Mouse (Mus musculus) hindbrain, embryonic 15.5 days (tissue): Measurements from ENCODE around the gene Pafah1b3. TPM values are rescaled to one million over a fixed set of nuclear protein-coding genes. Genes with fewer than 3 reads are reported as not detected.

ENCODE experiments used
- ATAC-seq: fragments of 200-750 bp; cut with Nextera tagmentation; 2 replicates; pipeline ENCODE4 v1.8.0; 2017; ENCODE audit warnings: low read depth, moderate number of reproducible peaks, moderate TSS enrichment; ENCODE audit not compliant: low FRiP score
- H3K27ac ChIP-seq: fragments of 300-500 bp; sonication (generic); replicated peaks from 2 replicates; pipeline ENCODE4 v1.5.1; 2015; ENCODE audit warnings: mild to moderate bottlenecking, inconsistent platforms
- H3K27me3 ChIP-seq: fragments of 300-500 bp; sonication (generic); 2 replicates; pipeline ENCODE4 v1.6.1; 2015; ENCODE audit warnings: control low read depth, inconsistent platforms
- H3K36me3 ChIP-seq: fragments of 300-500 bp; sonication (generic); 2 replicates; pipeline ENCODE4 v1.6.1; 2015; ENCODE audit warnings: control low read depth, inconsistent platforms
- H3K4me1 ChIP-seq: fragments of 300-500 bp; sonication (generic); replicated peaks from 2 replicates; pipeline ENCODE4 v1.6.1; 2015; ENCODE audit warnings: control low read depth, inconsistent platforms
- H3K4me2 ChIP-seq: fragments of 300-500 bp; sonication (generic); 2 replicates; pipeline ENCODE4 v1.6.1; 2015; ENCODE audit warnings: moderate library complexity, mild to moderate bottlenecking, inconsistent platforms
- H3K4me3 ChIP-seq: fragments of 300-500 bp; sonication (generic); 2 replicates; pipeline ENCODE4 v1.5.1; 2015; ENCODE audit warnings: mild to moderate bottlenecking, inconsistent platforms
- H3K9ac ChIP-seq: fragments of 300-500 bp; sonication (generic); 2 replicates; pipeline ENCODE4 v1.6.1; 2015; ENCODE audit warnings: inconsistent platforms
- H3K9me3 ChIP-seq: fragments of 300-500 bp; sonication (generic); 2 replicates; pipeline ENCODE4 v1.6.1; 2016; ENCODE audit warnings: control low read depth, inconsistent platforms
- WGBS: fragments of 180-500 bp; shearing (Covaris S2); methylation state at CpG from one replicate; pipeline ENCODE4 v1.1.7; 2015; 5-methylcytosine and 5-hydroxymethylcytosine counted together
- polyA plus RNA-seq: library from polyadenylated mRNA; unstranded; fragments of >200 nt; fragmentation: Nextera tagmentation; extraction: Ambion mirVana; gene quantifications from 2 replicates; pipeline ENCODE4 v1.2.1, GENCODE M21; 2015

The Pafah1b3 gene
- polyA plus RNA-seq, 1 experiment from 2014 or later = 579 TPM

GRCm38 (mm10) chr7:25303685-25304006 lies 5.9 kb upstream of the Pafah1b3 start:
- Histone ChIP-seq H3K4me3 (no peak overlapping the region), H3K4me1 (peaks cover 21% of the 10 kb centered on the region), H3K9me3 (no peaks in the 10 kb centered on the region), H3K27me3 (no peaks in the 10 kb centered on the region), H3K4me2 (no peak overlapping the region), H3K36me3 (0 out of 2 replicates have a peak, but pooled peaks cover 4% of the 10 kb centered on the region), H3K27ac (no peak overlapping the region), H3K9ac (no peak overlapping the region)
- 79% methylated on average over 3 of the region's 3 CpGs for WGBS
- no peak for ATAC-seq

GRCm38 (mm10) chr7:25303003-25303684 lies 5.4 kb upstream of the Pafah1b3 start:
- H3K9me3 ChIP-seq = no peaks in the 10 kb centered on the region
- H3K4me2 ChIP-seq = no peak overlapping the region
- H3K4me1 ChIP-seq = peaks cover 26% of the 10 kb centered on the region
- H3K36me3 ChIP-seq = 0 out of 2 replicates have a peak, but pooled peaks cover 4% of the 10 kb centered on the region
- no peak for ATAC-seq
- no peak overlapping the region for H3K27ac ChIP-seq
- 73% methylated on average over 9 of the region's 9 CpGs for WGBS
- no peak overlapping the region for H3K4me3 ChIP-seq
- H3K27me3 ChIP-seq = no peaks in the 10 kb centered on the region
- no peak overlapping the region for H3K9ac ChIP-seq

- Histone ChIP-seq H3K27ac (no peak within 1 kb of the TSS), H3K27me3 (no peaks in the 10 kb centered on the region), H3K4me1 (peaks cover 25% of the 10 kb centered on the region), H3K4me3 (0 out of 2 replicates have a peak within 1 kb of the TSS, but pooled peaks have one; percentile 2), H3K36me3 (no peaks in the 10 kb centered on the region), H3K4me2 (peak within 1 kb of the TSS; percentile 33), H3K9me3 (no peaks in the 10 kb centered on the region), H3K9ac (no peak within 1 kb of the TSS)
- WGBS = 60% methylated on average over 19 of the region's 19 CpGs
- peak; percentile 36 for ATAC-seq
These were observed 3.3 kb upstream of the Pafah1b3 start, which contains the start of gene Prr19 for GRCm38 (mm10) chr7:25301063-25301462. TSS of gene Prr19 (plus strand) at chr7:25301411.

- ATAC-seq = no peak; the same call in 1 of the 2 replicates
These were observed 787 bp downstream of the Pafah1b3 start for GRCm38 (mm10) chr7:25296945-25297453.

GRCm38 (mm10) chr7:25294960-25295722 lies 2.6 kb downstream of the Pafah1b3 start:
- 0 out of 2 replicates have a peak overlapping the region, but pooled peaks have one; percentile 2 for H3K9ac ChIP-seq
- 86% methylated on average over 12 of the region's 12 CpGs for WGBS
- 0 out of 2 replicates have a peak overlapping the region, but pooled peaks have one; percentile 91 for H3K4me3 ChIP-seq
- H3K36me3 ChIP-seq = peaks cover 54% of the 10 kb centered on the region
- no peaks in the 10 kb centered on the region for H3K27me3 ChIP-seq
- no peaks in the 10 kb centered on the region for H3K9me3 ChIP-seq
- no peak for ATAC-seq
- peak overlapping the region; percentile 69 for H3K4me2 ChIP-seq
- H3K4me1 ChIP-seq = peaks cover 46% of the 10 kb centered on the region
- H3K27ac ChIP-seq = no peak overlapping the region

More at GRCm38 (mm10) chr7:25296945-25297453, 787 bp downstream of the Pafah1b3 start:
- H3K9me3 ChIP-seq = no peaks in the 10 kb centered on the region
- under 1% methylated on average over 21 of the region's 21 CpGs for WGBS
- H3K36me3 ChIP-seq = peaks cover 36% of the 10 kb centered on the region
- peak overlapping the region; percentile 93 for H3K9ac ChIP-seq
- peaks cover 35% of the 10 kb centered on the region for H3K4me1 ChIP-seq
- H3K4me2 ChIP-seq = peak overlapping the region; percentile 69
- H3K4me3 ChIP-seq = peak overlapping the region; percentile 91
- H3K27me3 ChIP-seq = no peaks in the 10 kb centered on the region
- H3K27ac ChIP-seq = peak overlapping the region; percentile 99

GRCm38 (mm10) chr7:25294495-25294894 lies 3.3 kb downstream of the Pafah1b3 start:
- H3K36me3 ChIP-seq = peaks cover 60% of the 10 kb centered on the region
- H3K4me2 ChIP-seq = no peak overlapping the region
- no peak for ATAC-seq
- peaks cover 46% of the 10 kb centered on the region for H3K4me1 ChIP-seq
- no peaks in the 10 kb centered on the region for H3K27me3 ChIP-seq
- no peak overlapping the region for H3K9ac ChIP-seq
- WGBS = 91% methylated on average over 4 of the region's 4 CpGs
- H3K4me3 ChIP-seq = no peak overlapping the region
- H3K9me3 ChIP-seq = no peaks in the 10 kb centered on the region
- H3K27ac ChIP-seq = no peak overlapping the region; the same call in 1 of the 2 replicates

- Histone ChIP-seq H3K9ac (no peak overlapping the region), H3K9me3 (no peaks in the 10 kb centered on the region), H3K4me1 (peaks cover 41% of the 10 kb centered on the region), H3K27ac (0 out of 2 replicates have a peak overlapping the region, but pooled peaks have one; percentile 20), H3K36me3 (peaks cover 72% of the 10 kb centered on the region), H3K4me2 (no peak overlapping the region), H3K4me3 (no peak overlapping the region), H3K27me3 (no peaks in the 10 kb centered on the region)
- 84% methylated on average over 10 of the region's 10 CpGs for WGBS
- ATAC-seq = no peak
These were observed 4.5 kb downstream of the Pafah1b3 start for GRCm38 (mm10) chr7:25293191-25293739.

- Histone ChIP-seq H3K9me3 (no peaks in the 10 kb centered on the region), H3K4me3 (no peak overlapping the region), H3K27me3 (no peaks in the 10 kb centered on the region), H3K36me3 (peaks cover 84% of the 10 kb centered on the region), H3K27ac (0 out of 2 replicates have a peak overlapping the region, but pooled peaks have one; percentile 42), H3K4me2 (no peak overlapping the region), H3K9ac (no peak overlapping the region), H3K4me1 (peaks cover 37% of the 10 kb centered on the region)
- 42% methylated on average over 7 of the region's 7 CpGs for WGBS
- no peak for ATAC-seq
These were observed 5.7 kb downstream of the Pafah1b3 start for GRCm38 (mm10) chr7:25292107-25292506.

GRCm38 (mm10) chr7:25290911-25291310 lies 6.9 kb downstream of the Pafah1b3 start:
- H3K4me1 ChIP-seq = peaks cover 27% of the 10 kb centered on the region
- ATAC-seq = no peak
- peaks cover 96% of the 10 kb centered on the region for H3K36me3 ChIP-seq
- no peaks in the 10 kb centered on the region for H3K27me3 ChIP-seq
- H3K4me2 ChIP-seq = no peak overlapping the region
- no peak overlapping the region for H3K4me3 ChIP-seq
- WGBS = 85% methylated on average over 2 of the region's 2 CpGs
- no peaks in the 10 kb centered on the region for H3K9me3 ChIP-seq
- no peak overlapping the region for H3K9ac ChIP-seq
- H3K27ac ChIP-seq = 0 out of 2 replicates have a peak overlapping the region, but pooled peaks have one; percentile 42

- Histone ChIP-seq H3K9ac (no peak overlapping the region), H3K4me1 (peaks cover 25% of the 10 kb centered on the region), H3K4me2 (no peak overlapping the region), H3K4me3 (no peak overlapping the region), H3K36me3 (peaks cover 96% of the 10 kb centered on the region), H3K27ac (no peak overlapping the region), H3K27me3 (no peaks in the 10 kb centered on the region), H3K9me3 (no peaks in the 10 kb centered on the region)
- ATAC-seq = no peak
- 95% methylated on average over 1 of the region's 1 CpGs for WGBS
These were observed 7.3 kb downstream of the Pafah1b3 start for GRCm38 (mm10) chr7:25290463-25290862.

- Histone ChIP-seq H3K4me1 (peaks cover 25% of the 10 kb centered on the region), H3K9ac (no peak overlapping the region), H3K9me3 (no peaks in the 10 kb centered on the region), H3K4me3 (no peak overlapping the region), H3K27me3 (no peaks in the 10 kb centered on the region), H3K27ac (no peak overlapping the region), H3K36me3 (peaks cover 96% of the 10 kb centered on the region), H3K4me2 (no peak overlapping the region)
- ATAC-seq = no peak
- WGBS = 94% methylated on average over 3 of the region's 3 CpGs
These were observed 7.9 kb downstream of the Pafah1b3 start for GRCm38 (mm10) chr7:25289925-25290324.
